Mouse (Mus musculus) R1 (cell line): ENCODE results near the gene Gm45713.
"Not testable (repeated sequence)": the region's sequence is repeated elsewhere in the genome, so short reads cannot be mapped to it uniquely, and the experiment has no call there.

ENCODE experiments used
- DNase-seq: peaks from one replicate; pipeline ENCODE4 v3.0.0-alpha.2; 2018; ENCODE audit warnings: low read depth, low spot score

Gene Gm45713

GRCm38 (mm10) chr7:45162996-45163615, 27.1 kb upstream of the Gm45713 start:
- DNase-seq: no peak

GRCm38 (mm10) chr7:45162551-45162950, 26.5 kb upstream of the Gm45713 start:
- no peak for DNase-seq

- DNase-seq: peak; percentile 98
These were observed 25.8 kb upstream of the Gm45713 start for GRCm38 (mm10) chr7:45161612-45162473.

GRCm38 (mm10) chr7:45160866-45161265, 24.8 kb upstream of the Gm45713 start:
- DNase-seq: no peak

- DNase-seq: no peak
These were observed 24.3 kb upstream of the Gm45713 start for GRCm38 (mm10) chr7:45160316-45160800.

- no peak for DNase-seq
These were observed 23.0 kb upstream of the Gm45713 start for GRCm38 (mm10) chr7:45158991-45159390.

GRCm38 (mm10) chr7:45157459-45157858, 21.4 kb upstream of the Gm45713 start:
- DNase-seq: no peak

GRCm38 (mm10) chr7:45156206-45156605, 20.2 kb upstream of the Gm45713 start:
- DNase-seq: no peak

GRCm38 (mm10) chr7:45155590-45155989, 19.6 kb upstream of the Gm45713 start:
- peak; percentile 93 for DNase-seq

- peak; percentile 91 for DNase-seq
These were observed 19.0 kb upstream of the Gm45713 start for GRCm38 (mm10) chr7:45154993-45155514.

- DNase-seq: peak; percentile 96
These were observed 18.3 kb upstream of the Gm45713 start, which contains the start of the genes Pih1d1 and Aldh16a1 for GRCm38 (mm10) chr7:45154096-45154992. Gene Pih1d1 (plus strand): TSS chr7:45154303. Gene Aldh16a1 (minus strand): TSS chr7:45154584.

GRCm38 (mm10) chr7:45153586-45153985, 17.6 kb upstream of the Gm45713 start:
- DNase-seq: peak; percentile 70

GRCm38 (mm10) chr7:45153052-45153451, 17.0 kb upstream of the Gm45713 start:
- not testable (repeated sequence) for DNase-seq

- DNase-seq: no peak
These were observed 15.3 kb upstream of the Gm45713 start for GRCm38 (mm10) chr7:45151303-45151702.

- DNase-seq: peak; percentile 61
These were observed 14.3 kb upstream of the Gm45713 start for GRCm38 (mm10) chr7:45150321-45150720.

- DNase-seq: no peak
These were observed 13.5 kb upstream of the Gm45713 start for GRCm38 (mm10) chr7:45149545-45149944.

GRCm38 (mm10) chr7:45148534-45149098, 12.6 kb upstream of the Gm45713 start:
- DNase-seq: no peak

GRCm38 (mm10) chr7:45147899-45148298, 11.9 kb upstream of the Gm45713 start:
- DNase-seq: no peak

- no peak for DNase-seq
These were observed 11.2 kb upstream of the Gm45713 start for GRCm38 (mm10) chr7:45147267-45147666.

- no peak for DNase-seq
These were observed 9.4 kb upstream of the Gm45713 start for GRCm38 (mm10) chr7:45145460-45145859.
